ENCODE assay signal across 8 mouse cellular contexts in genomic region chr1:165459041-165459502, GRCm38 (mm10). TPM values are rescaled to one million over a fixed set of nuclear protein-coding genes. Genes with fewer than 3 reads are reported as not detected.
DNase-seq lines count a peak whose midpoint lies in the region; ATAC-seq lines count a peak whose summit lies in the region.

No protein-coding gene starts in this region.

- no peaks in the 10 kb centered on the region for H3K36me3 ChIP-seq in kidney, embryonic 16.5 days (ENCODE audit: insufficient read depth, low read length)
- no peaks in the 10 kb centered on the region for H3K36me3 ChIP-seq in embryonic facial prominence, embryonic 10.5 days (replicated peaks)
- no peaks in the 10 kb centered on the region for H3K36me3 ChIP-seq in intestine, embryonic 16.5 days (ENCODE audit: control insufficient read depth, insufficient read depth, low read length)
- no peaks in the 10 kb centered on the region for H3K36me3 ChIP-seq in neural tube, embryonic 12.5 days

- peaks cover 18% of the 10 kb centered on the region for H3K4me1 ChIP-seq in kidney, embryonic 16.5 days (ENCODE audit: insufficient read depth, low read length)
- H3K4me1 ChIP-seq in embryonic facial prominence, embryonic 10.5 days: peaks cover 17% of the 10 kb centered on the region
- H3K4me1 ChIP-seq in intestine, embryonic 16.5 days (ENCODE audit: control insufficient read depth, insufficient read depth, low read length): peaks cover 3% of the 10 kb centered on the region; the same call in 1 of the 2 replicates
- peaks cover 8% of the 10 kb centered on the region for H3K4me1 ChIP-seq in neural tube, embryonic 12.5 days

- whole genome bisulfite sequencing in kidney, embryonic 16.5 days: 16% methylated on average over 7 of the region's 7 CpGs
- WGBS in embryonic facial prominence, embryonic 10.5 days: 20% methylated on average over 7 of the region's 7 CpGs
- WGBS in intestine, embryonic 16.5 days: 15% methylated on average over 7 of the region's 7 CpGs
- WGBS in neural tube, embryonic 12.5 days: 21% methylated on average over 7 of the region's 7 CpGs

- peak overlapping the region; percentile 82 for H3K4me2 ChIP-seq in kidney, embryonic 16.5 days (replicated peaks; ENCODE audit: low read depth, low read length)
- H3K4me2 ChIP-seq in intestine, embryonic 16.5 days (ENCODE audit: low read depth, low read length): peak overlapping the region; percentile 84
- H3K4me2 ChIP-seq in neural tube, embryonic 12.5 days (replicated peaks): peak overlapping the region; percentile 87

- H3K27ac ChIP-seq in kidney, embryonic 16.5 days (ENCODE audit: low read length): peak overlapping the region; percentile 99
- H3K27ac ChIP-seq in embryonic facial prominence, embryonic 10.5 days (replicated peaks): peak overlapping the region; percentile 86
- no peak overlapping the region for H3K27ac ChIP-seq in intestine, embryonic 16.5 days (ENCODE audit: low read length)
- H3K27ac ChIP-seq in neural tube, embryonic 12.5 days: no peak overlapping the region

- peaks cover 5% of the 10 kb centered on the region; the same call in 1 of the 2 replicates for H3K9me3 ChIP-seq in kidney, embryonic 16.5 days (ENCODE audit: low read length)
- peaks cover 1% of the 10 kb centered on the region; the same call in 1 of the 2 replicates for H3K9me3 ChIP-seq in embryonic facial prominence, embryonic 10.5 days
- no peaks in the 10 kb centered on the region for H3K9me3 ChIP-seq in intestine, embryonic 16.5 days (ENCODE audit: control insufficient read depth, low read length)
- 0 out of 2 replicates have a peak, but pooled peaks cover 3% of the 10 kb centered on the region for H3K9me3 ChIP-seq in neural tube, embryonic 12.5 days

- ATAC-seq in kidney, embryonic 16.5 days (ENCODE audit: low FRiP score, low TSS enrichment): no peak
- no peak for ATAC-seq in intestine, embryonic 16.5 days
- no peak for ATAC-seq in neural tube, embryonic 12.5 days (ENCODE audit: low FRiP score, low read depth)

- H3K27me3 ChIP-seq in kidney, embryonic 16.5 days (ENCODE audit: insufficient read depth, low read length): no peaks in the 10 kb centered on the region
- H3K27me3 ChIP-seq in embryonic facial prominence, embryonic 10.5 days (replicated peaks; ENCODE audit: low read depth, poor library complexity, severe bottlenecking): no peaks in the 10 kb centered on the region
- no peaks in the 10 kb centered on the region for H3K27me3 ChIP-seq in intestine, embryonic 16.5 days (replicated peaks; ENCODE audit: control insufficient read depth, insufficient read depth, low read length)
- H3K27me3 ChIP-seq in neural tube, embryonic 12.5 days (replicated peaks): no peaks in the 10 kb centered on the region

- no peak for DNase-seq in kidney, adult 11 months
- DNase-seq in embryonic facial prominence, embryonic 10.5 days (ENCODE audit: low spot score): no peak
- no peak for DNase-seq in left cerebral cortex, adult 18-20 months (ENCODE audit: low spot score in 2 of 2)
- no peak for DNase-seq in spleen, adult 18-20 months
- no peak for DNase-seq in left cerebral cortex, adult 11 months (ENCODE audit: low spot score)

- peak overlapping the region; percentile 89 for H3K4me3 ChIP-seq in kidney, embryonic 16.5 days (ENCODE audit: low read length)
- peak overlapping the region; percentile 70 for H3K4me3 ChIP-seq in embryonic facial prominence, embryonic 10.5 days
- peak overlapping the region; percentile 92 for H3K4me3 ChIP-seq in intestine, embryonic 16.5 days (ENCODE audit: low read length)
- peak overlapping the region; percentile 92 for H3K4me3 ChIP-seq in neural tube, embryonic 12.5 days

- peak overlapping the region; percentile 93 for H3K9ac ChIP-seq in kidney, embryonic 16.5 days (replicated peaks; ENCODE audit: low read length)
- peak overlapping the region; percentile 91 for H3K9ac ChIP-seq in intestine, embryonic 16.5 days (ENCODE audit: low read depth, low read length)
- peak overlapping the region; percentile 79 for H3K9ac ChIP-seq in neural tube, embryonic 12.5 days

RNA-seq across cellular contexts. Expression of gene Dcaf6, which starts 1.2 kb away (rescaled TPM):
- polyA plus RNA-seq in kidney, embryonic 16.5 days (2015; fragmentation: Nextera tagmentation; extraction: Ambion mirVana): 19.4 and 21.1 TPM in 2 replicates
- polyA plus RNA-seq in embryonic facial prominence, embryonic 10.5 days (2016; fragmentation: Nextera tagmentation; extraction: Ambion mirVana): 5.1 and 6.7 TPM in 2 replicates
- polyA plus RNA-seq in intestine, embryonic 16.5 days (2015; fragmentation: Nextera tagmentation; extraction: Ambion mirVana): 10.1 and 10.7 TPM in 2 replicates
- polyA plus RNA-seq in neural tube, embryonic 12.5 days (2016; fragmentation: Nextera tagmentation; extraction: Ambion mirVana): 10.9 and 12.6 TPM in 2 replicates
- 10 to 100 TPM; 88.5 to 93.5 TPM for total RNA-seq in left cerebral cortex, adult 18-20 months (2021)

RNA-seq across cellular contexts. Expression of gene Mpc2, which starts 1.4 kb away (rescaled TPM):
- 309 and 320 TPM in 2 replicates for polyA plus RNA-seq in kidney, embryonic 16.5 days (2015; fragmentation: Nextera tagmentation; extraction: Ambion mirVana)
- polyA plus RNA-seq in embryonic facial prominence, embryonic 10.5 days (2016; fragmentation: Nextera tagmentation; extraction: Ambion mirVana): 80.8 and 86.6 TPM in 2 replicates
- 154 and 156 TPM in 2 replicates for polyA plus RNA-seq in intestine, embryonic 16.5 days (2015; fragmentation: Nextera tagmentation; extraction: Ambion mirVana)
- polyA plus RNA-seq in neural tube, embryonic 12.5 days (2016; fragmentation: Nextera tagmentation; extraction: Ambion mirVana): 141 and 145 TPM in 2 replicates
- total RNA-seq in left cerebral cortex, adult 18-20 months (2021): 100 to 1,000 TPM; 121 to 124 TPM

RNA-seq across cellular contexts. Expression of gene Adcy10, which starts 25.9 kb away (rescaled TPM):
- polyA plus RNA-seq in kidney, embryonic 16.5 days (2015; fragmentation: Nextera tagmentation; extraction: Ambion mirVana): 0.06 and 0.39 TPM in 2 replicates
- polyA plus RNA-seq in embryonic facial prominence, embryonic 10.5 days (2016; fragmentation: Nextera tagmentation; extraction: Ambion mirVana): 0.13 TPM in 1 of 2 replicates, not detected in the other
- polyA plus RNA-seq in intestine, embryonic 16.5 days (2015; fragmentation: Nextera tagmentation; extraction: Ambion mirVana): not detected in 2 replicates
- polyA plus RNA-seq in neural tube, embryonic 12.5 days (2016; fragmentation: Nextera tagmentation; extraction: Ambion mirVana): 0.09 and 0.25 TPM in 2 replicates
- total RNA-seq in left cerebral cortex, adult 18-20 months (2021): under 1 TPM; 0.05 to 0.33 TPM

Comparison
In these comparisons a context has a peak if more than half of its experiments do, and no peak if none do; other contexts are left out.
1. H3K27ac ChIP-seq: peak in kidney, embryonic 16.5 days (single experiment) and embryonic facial prominence, embryonic 10.5 days (single experiment); none in intestine, embryonic 16.5 days (single experiment) and neural tube, embryonic 12.5 days (single experiment).
2. Peak in every context shown above with its lines, with median percentiles within 50 percentile points of each other: H3K4me2 ChIP-seq, H3K4me3 ChIP-seq and H3K9ac ChIP-seq.